Mouse (Mus musculus) heart, adult 18-20 months (tissue): ENCODE measurements around the gene Rexo4. TPM values are rescaled to one million over a fixed set of nuclear protein-coding genes. Genes with fewer than 3 reads are reported as not detected.

Experiments used
- DNase-seq, 2 experiments: peaks; one replicate each; pipeline ENCODE4 v3.0.0; 2021 to 2022; ENCODE audit warnings: mixed read lengths in 1 of 2
- total RNA-seq, 2 experiments: library from RNA; stranded (reverse); gene quantifications; 2 replicates each; pipeline ENCODE4 v1.2.3; 2021

The Rexo4 gene
- total RNA-seq, 2 experiments from 2014 or later = 11.1 to 12.1 TPM

DNA sequence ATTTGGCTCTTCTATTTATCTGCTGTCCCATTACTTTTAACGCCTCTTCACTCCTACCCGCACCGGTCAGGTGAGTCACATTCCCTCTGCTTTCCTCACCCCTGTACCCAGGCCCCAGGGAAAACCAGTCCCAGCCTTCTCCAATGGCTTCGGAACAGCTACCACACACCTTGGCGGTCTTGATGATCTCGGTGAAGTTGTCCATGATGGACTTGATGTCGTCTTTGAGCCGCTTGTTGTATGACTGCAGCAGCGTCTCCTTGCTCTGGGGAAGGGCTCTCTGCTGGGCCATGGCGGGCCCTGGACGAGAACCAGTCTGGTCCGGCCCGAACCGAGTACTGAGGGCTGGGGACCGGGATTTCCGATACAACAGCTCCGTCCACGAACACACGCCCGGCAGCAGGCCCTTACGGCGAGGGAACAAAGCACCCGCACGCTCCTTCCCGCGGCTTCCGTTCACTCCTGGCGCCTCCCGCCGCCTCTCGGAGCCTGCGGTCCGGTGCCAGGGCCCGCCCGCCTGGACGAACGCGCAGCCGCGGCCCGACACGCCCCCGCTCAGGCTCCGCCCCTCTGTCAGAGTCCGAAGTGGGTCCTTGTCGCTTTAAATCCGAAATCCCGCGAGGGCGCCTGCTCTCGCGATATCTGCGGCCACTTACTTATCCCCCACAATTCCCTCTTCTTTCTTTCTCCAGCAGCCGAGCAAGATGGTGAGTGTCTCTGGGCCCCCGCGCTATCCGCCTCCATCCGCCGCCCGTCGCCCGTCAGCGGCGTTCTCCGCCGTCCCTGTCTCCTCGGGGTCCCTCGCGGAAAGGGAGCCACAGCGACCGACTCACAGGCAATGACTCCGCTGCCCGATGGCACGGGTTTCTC is 53.8 kb downstream of the Rexo4 start, which contains the start of the genes Med22 and Rpl7a:
TSS of gene Med22 (minus strand) at position 554 of the 870 bp plus-strand sequence.
TSS of gene Rpl7a (plus strand) at position 641 of the 870 bp plus-strand sequence.
- DNase-seq = peak; percentile 99 to 100

- no peak for DNase-seq
These were observed 54.8 kb downstream of the Rexo4 start for GRCm38 (mm10) chr2:26909387-26909784.

GRCm38 (mm10) chr2:26908710-26909386 is 55.3 kb downstream of the Rexo4 start:
- DNase-seq = no peak

- DNase-seq = peak in 1 of 2 experiments; percentile 49
These were observed 57.1 kb downstream of the Rexo4 start for GRCm38 (mm10) chr2:26907109-26907508.

DNA sequence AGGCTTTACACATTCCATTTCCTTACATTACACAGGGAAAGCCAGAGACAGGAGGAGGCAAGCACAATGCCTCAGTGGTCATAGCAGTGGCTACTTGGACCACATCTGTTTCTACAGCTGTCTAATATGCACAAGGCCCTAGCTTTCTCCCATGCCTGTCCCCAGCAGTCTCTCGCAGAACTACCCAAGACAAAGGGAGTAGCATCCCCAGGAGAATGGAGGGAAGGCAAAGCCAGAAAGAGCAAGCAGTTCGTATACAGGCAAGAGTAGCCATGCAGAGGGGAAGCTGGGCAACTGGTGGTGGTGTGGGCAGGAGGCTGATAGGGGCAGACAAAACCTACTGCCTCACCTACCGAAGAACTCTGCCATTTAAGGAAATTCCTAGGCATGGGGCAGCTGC is 57.8 kb downstream of the Rexo4 start:
- no peak for DNase-seq

- no peak for DNase-seq
These were observed 58.2 kb downstream of the Rexo4 start for GRCm38 (mm10) chr2:26905936-26906335.

Other genes with a start within 250 kb of the Rexo4 start
- not detected for gene Abo, start 99.4 kb downstream of the Rexo4 start, total RNA-seq
- 10 to 100 TPM; 11.7 to 14.2 TPM for gene Surf6, start 61.5 kb downstream of the Rexo4 start, total RNA-seq
- gene Med22, start 53.7 kb downstream of the Rexo4 start, total RNA-seq = 10 to 100 TPM; 24.7 to 25.6 TPM
- 100 to 1,000 TPM; 282 to 289 TPM for gene Rpl7a, start 53.6 kb downstream of the Rexo4 start, total RNA-seq
- gene Surf2, start 48.0 kb downstream of the Rexo4 start, total RNA-seq = 10 to 100 TPM; 12.8 to 15.3 TPM
- 10 to 100 TPM; 61.3 to 61.6 TPM for gene Surf1, start 47.9 kb downstream of the Rexo4 start, total RNA-seq
- gene Surf4, start 30.5 kb downstream of the Rexo4 start, total RNA-seq = 10 to 100 TPM; 77.9 to 83.1 TPM
- not detected for gene Stkld1, start 30.3 kb downstream of the Rexo4 start, total RNA-seq
- not detected for gene Adamts13, start 9.0 kb upstream of the Rexo4 start, total RNA-seq
- 10 to 100 TPM; 45.6 to 48.8 TPM for gene Cacfd1, start 45.5 kb upstream of the Rexo4 start, total RNA-seq
- gene Slc2a6, start 63.6 kb upstream of the Rexo4 start, total RNA-seq = under 1 TPM; 0.17 to 0.31 TPM
- gene Mymk, start 107.8 kb upstream of the Rexo4 start, total RNA-seq = not detected
- 10 to 100 TPM in 1 of 2 experiments, 1 to 10 TPM in 1; 4.5 to 10.1 TPM for gene Adamtsl2, start 115.0 kb upstream of the Rexo4 start, total RNA-seq
- gene Fam163b, start 178.1 kb upstream of the Rexo4 start, total RNA-seq = under 1 TPM; 0.37 to 0.39 TPM
- gene Dbh, start 200.8 kb upstream of the Rexo4 start, total RNA-seq = 1 to 10 TPM; 1.6 to 1.7 TPM